Mouse (Mus musculus): ENCODE measurements at regions not wholly inside any gene's neighbourhood (a gene's known extent, or its start where the extent isn't known, plus 50 kb on each side); places are given as distances from the start of the nearest gene placed in this dataset.

DNA sequence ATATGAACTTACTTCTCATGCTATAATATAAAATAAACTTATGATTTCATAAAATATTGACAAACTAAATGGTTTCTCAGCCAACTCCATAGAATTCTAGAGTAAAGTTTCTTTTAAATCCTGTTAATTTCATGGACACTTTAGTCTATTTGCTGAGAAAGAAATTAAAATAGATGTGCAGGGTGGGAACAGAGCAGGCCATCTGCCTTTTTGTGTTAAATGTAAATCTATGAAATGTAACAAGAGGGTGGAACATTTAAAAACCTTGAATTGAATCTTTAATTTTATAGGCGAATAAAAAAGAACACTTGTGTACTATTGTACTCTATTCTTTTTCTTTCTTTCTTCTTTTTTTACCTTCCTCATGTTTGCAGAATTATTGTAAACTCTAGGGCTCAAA lies 1050.7 kb downstream of the Tbl1xr1 start:
- no peak for DNase-seq (ENCODE audit: low read depth, low spot score)

GRCm38 (mm10) chr3:23135551-23135950 lies 1059.1 kb downstream of the Tbl1xr1 start:
- DNase-seq (ENCODE audit: low read depth, low spot score), result no peak

GRCm38 (mm10) chr3:23138932-23139331 lies 1062.5 kb downstream of the Tbl1xr1 start:
- DNase-seq (ENCODE audit: low read depth, low spot score), result no peak

GRCm38 (mm10) chr3:23164828-23165450 lies 1088.5 kb downstream of the Tbl1xr1 start:
- DNase-seq (ENCODE audit: low read depth, low spot score), result no peak

DNA sequence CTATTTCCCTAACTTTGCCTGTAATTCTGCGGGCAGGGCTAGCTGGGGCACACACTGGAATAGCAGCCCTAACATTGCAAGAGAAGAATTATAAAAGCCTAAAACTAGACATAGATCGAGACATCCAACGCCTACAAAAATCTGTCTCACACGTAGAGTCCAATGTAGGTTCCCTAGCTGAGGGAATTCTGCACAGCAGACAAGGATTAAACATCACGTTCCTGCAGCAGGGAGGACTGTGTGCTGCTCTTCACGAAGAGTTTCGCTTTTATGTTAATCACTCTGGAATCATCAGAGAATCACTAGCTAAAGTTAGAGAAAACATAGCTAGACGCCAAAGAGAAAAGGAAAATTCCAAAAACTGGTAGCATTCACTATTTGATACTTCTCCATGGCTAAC lies 1106.9 kb downstream of the Tbl1xr1 start:
- no peak for DNase-seq (ENCODE audit: low read depth, low spot score)

- DNase-seq (ENCODE audit: low read depth, low spot score), result no peak
Observed at GRCm38 (mm10) chr3:23188479-23188878, 1112.0 kb downstream of the Tbl1xr1 start.

DNA sequence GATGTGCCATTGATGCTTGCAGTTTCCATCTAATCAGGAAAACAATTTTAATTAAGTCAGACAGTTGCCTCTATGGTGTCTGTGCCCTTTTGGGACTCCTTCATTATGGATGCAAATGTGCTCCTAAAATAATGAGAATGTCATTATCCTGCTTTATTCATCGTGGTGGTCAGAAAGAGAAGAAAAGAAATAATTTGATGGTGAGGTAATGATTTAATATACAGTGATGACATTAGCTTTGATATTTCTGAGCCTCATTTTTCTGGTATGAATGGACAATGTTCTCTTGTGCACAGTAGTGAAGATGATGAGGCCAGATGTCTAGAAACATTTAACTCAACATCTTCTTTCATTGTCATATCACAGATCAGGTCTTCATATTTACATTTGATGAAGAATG lies 1123.6 kb downstream of the Tbl1xr1 start:
- no peak for DNase-seq (ENCODE audit: low read depth, low spot score)

- no peak for DNase-seq (ENCODE audit: low read depth, low spot score)
Observed at GRCm38 (mm10) chr3:23214427-23214826, 1138.0 kb downstream of the Tbl1xr1 start.

- no peak for DNase-seq (ENCODE audit: low read depth, low spot score)
Observed at GRCm38 (mm10) chr3:23216754-23217153, 1140.3 kb downstream of the Tbl1xr1 start.

DNA sequence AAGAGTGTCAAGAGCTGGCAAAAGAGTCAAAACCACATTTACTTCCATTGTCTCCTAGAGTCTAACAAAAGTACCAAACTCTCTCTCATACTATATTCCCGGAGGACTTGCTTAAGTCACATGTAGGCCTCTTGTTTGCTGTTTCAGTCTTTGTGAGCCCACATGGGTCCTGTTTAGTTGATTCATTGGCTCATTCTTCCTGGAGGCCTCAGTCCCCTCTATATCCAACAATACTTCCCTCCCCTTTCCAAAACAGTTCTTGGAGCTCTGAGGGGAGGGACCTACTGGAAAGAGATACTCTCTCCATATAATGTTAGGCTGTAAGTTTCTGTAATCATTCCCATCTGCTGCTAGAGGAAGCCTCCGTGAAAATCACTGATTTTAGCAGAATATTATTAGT lies 1171.8 kb downstream of the Tbl1xr1 start:
- DNase-seq (ENCODE audit: low read depth, low spot score), result no peak

- no peak for DNase-seq (ENCODE audit: low read depth, low spot score)
Observed at GRCm38 (mm10) chr3:23252180-23252579, 1175.7 kb downstream of the Tbl1xr1 start.

DNA sequence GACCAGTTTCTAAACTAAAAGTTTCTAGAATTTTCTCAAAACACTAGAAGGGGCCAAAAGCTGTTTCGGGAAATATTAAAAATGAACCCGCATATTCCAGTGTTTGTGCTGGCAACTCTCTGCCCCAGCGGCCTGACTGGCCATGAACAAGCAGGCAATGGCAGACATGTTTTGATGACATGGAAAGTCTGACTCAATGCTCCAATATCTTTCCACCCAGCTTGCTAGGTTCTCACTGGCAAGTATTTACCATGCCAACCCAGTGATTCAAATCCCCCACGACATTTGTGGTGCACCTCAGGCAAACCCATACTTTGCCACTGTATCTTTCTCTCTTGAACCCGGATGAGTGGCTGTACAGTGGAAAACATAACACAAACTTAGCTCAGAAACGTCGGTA lies 1222.4 kb downstream of the Tbl1xr1 start:
- no peak for DNase-seq (ENCODE audit: low read depth, low spot score)

DNA sequence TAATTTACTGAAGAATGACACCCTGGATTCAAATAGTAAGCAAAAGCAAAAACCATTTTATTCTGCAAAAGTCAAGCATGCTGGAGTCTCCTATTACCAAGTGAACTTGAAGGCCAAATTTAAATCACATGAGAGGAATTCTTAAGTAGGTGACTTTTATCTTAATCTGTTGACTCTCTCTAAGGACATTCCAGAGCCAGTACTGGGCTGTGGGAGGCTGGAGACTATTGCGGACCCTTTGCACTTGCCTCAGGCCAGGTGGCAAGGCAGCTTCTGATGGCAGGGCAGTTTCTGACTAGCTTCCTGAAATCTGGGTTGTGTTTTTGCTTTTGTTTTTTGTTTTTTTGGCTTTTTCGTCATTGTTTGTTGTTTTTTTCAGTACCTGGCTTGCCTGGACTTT lies 1257.8 kb downstream of the Tbl1xr1 start:
- no peak for DNase-seq (ENCODE audit: low read depth, low spot score)

DNA sequence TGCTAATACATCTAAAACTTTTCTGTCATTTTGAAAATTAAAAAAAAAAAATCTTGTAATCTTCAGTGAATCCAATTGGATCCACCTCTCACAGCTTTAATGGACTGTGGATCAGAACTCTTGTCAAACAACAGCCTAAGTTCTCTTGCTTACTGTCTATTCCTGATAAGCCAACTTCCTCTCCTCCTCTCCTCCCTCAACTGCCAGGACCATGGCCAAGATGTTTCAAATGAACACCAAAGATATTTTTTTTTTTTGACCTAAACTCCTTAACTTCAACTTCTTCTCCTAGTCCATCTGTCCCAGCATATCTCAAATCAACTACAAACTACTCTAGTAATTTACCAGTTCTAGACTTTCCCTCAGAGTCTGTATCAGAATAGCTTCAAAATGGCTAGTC lies 1258.5 kb downstream of the Tbl1xr1 start:
- DNase-seq (ENCODE audit: low read depth, low spot score), result no peak

DNA sequence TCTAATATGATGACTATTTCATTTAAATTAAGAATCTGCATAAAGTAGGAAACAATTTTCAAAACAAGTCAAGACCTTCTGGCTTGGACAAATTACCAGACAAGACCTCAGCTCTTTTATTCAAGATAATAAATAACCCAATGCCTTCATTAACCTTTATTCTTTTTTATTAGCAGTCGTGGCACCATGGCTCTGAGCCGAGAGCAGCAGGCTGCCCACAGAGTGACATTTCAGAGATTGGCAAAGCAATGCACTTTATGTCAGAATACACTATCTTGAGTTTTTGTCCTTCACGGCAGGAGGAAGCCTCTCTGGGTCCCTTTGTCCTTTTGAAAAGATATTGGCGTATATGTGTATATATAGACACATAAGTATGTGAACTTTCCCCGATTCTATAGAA lies 1297.9 kb downstream of the Tbl1xr1 start:
- no peak for DNase-seq (ENCODE audit: low read depth, low spot score)

DNA sequence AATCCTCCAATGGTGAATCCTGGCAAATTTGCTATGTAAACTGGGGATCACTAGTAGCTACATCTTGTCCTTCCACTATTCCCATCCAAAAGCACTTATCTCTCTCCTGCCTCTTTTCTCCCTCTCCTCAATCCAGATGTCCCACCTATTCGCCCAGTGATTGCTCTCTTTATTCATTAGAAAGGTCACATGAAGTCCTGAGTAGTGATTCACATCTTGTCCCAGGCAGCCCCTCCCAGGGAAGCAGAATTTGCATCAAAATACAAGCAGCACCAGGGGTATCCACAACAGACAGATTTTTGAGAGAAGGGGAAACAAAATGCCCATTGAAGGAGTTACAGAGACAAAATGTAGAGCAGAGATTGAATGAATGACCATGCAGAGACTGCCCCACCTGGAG lies 1328.4 kb downstream of the Tbl1xr1 start:
- DNase-seq (ENCODE audit: low read depth, low spot score), result no peak

- peak; percentile 2 for DNase-seq (ENCODE audit: low read depth, low spot score)
Observed at GRCm38 (mm10) chr3:23409431-23409830, 1333.0 kb downstream of the Tbl1xr1 start.

- no peak for DNase-seq (ENCODE audit: low read depth, low spot score)
Observed at GRCm38 (mm10) chr3:23426956-23427355, 1350.5 kb downstream of the Tbl1xr1 start.

- no peak for DNase-seq (ENCODE audit: low read depth, low spot score)
Observed at GRCm38 (mm10) chr3:23435016-23435415, 1358.6 kb downstream of the Tbl1xr1 start.

- DNase-seq (ENCODE audit: low read depth, low spot score), result no peak
Observed at GRCm38 (mm10) chr3:23457720-23458119, 1381.3 kb downstream of the Tbl1xr1 start.

- DNase-seq (ENCODE audit: low read depth, low spot score), result no peak
Observed at GRCm38 (mm10) chr3:23499889-23500288, 1423.4 kb downstream of the Tbl1xr1 start.

- no peak for DNase-seq (ENCODE audit: low read depth, low spot score)
Observed at GRCm38 (mm10) chr3:23547546-23547945, 1471.1 kb downstream of the Tbl1xr1 start.

GRCm38 (mm10) chr3:23564340-23564739 lies 1487.9 kb downstream of the Tbl1xr1 start:
- DNase-seq (ENCODE audit: low read depth, low spot score), result no peak

DNA sequence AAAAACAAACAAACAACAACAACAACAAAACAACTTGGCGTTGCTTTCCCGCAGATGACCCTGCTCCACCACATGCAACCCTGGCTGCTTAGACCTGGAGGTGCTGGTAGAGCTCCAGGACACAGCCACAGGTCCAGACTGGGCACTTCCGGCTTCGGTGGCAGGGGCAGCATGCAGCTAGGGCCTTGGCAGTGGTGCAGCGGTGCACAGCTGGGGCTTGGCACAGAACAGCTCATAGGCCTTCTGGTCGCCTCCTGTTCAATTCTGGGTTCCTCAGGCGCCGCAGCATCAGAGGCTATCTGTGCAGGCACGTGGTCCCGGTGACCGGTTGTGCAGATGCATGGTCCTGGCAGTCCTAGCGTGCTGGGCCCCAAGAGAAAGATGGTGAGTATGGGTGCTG lies 1492.4 kb downstream of the Tbl1xr1 start:
- DNase-seq (ENCODE audit: low read depth, low spot score), result no peak
